Mouse (Mus musculus) embryonic facial prominence, embryonic 10.5 days (tissue): ENCODE measurements at regions not wholly inside any gene's neighbourhood (a gene's known extent, or its start where the extent isn't known, plus 50 kb on each side); places are given as distances from the start of the nearest gene placed in this dataset.

Source experiments
- DNase-seq: peaks from one replicate; pipeline ENCODE4 v3.0.0-alpha.2; 2017; ENCODE audit warnings: low spot score
- H3K27ac ChIP-seq: fragments of 300-500 bp; sonication (generic); replicated peaks from 2 replicates; pipeline ENCODE4 v1.5.1; 2016; ENCODE audit warnings: mild to moderate bottlenecking
- H3K27me3 ChIP-seq: fragments of 300-500 bp; sonication (generic); replicated peaks from 2 replicates; pipeline ENCODE4 v1.6.1; 2016; ENCODE audit warnings: low read depth, mild to moderate bottlenecking; ENCODE audit not compliant: poor library complexity, severe bottlenecking
- H3K36me3 ChIP-seq: fragments of 300-500 bp; sonication (generic); replicated peaks from 2 replicates; pipeline ENCODE4 v1.6.1; 2016; ENCODE audit warnings: mild to moderate bottlenecking, moderate library complexity
- H3K4me1 ChIP-seq: fragments of 300-500 bp; sonication (generic); 2 replicates; pipeline ENCODE4 v1.6.1; 2016
- H3K4me3 ChIP-seq: fragments of 300-500 bp; sonication (generic); 2 replicates; pipeline ENCODE4 v1.5.1; 2016; ENCODE audit warnings: mild to moderate bottlenecking, moderate library complexity
- H3K9me3 ChIP-seq: fragments of 300-500 bp; sonication (generic); 2 replicates; pipeline ENCODE4 v1.6.1; 2016; ENCODE audit warnings: mild to moderate bottlenecking
- WGBS: fragments of 180-500 bp; shearing (Covaris S2); methylation state at CpG from one replicate; pipeline ENCODE4 v1.1.7; 2016; 5-methylcytosine and 5-hydroxymethylcytosine counted together

DNA sequence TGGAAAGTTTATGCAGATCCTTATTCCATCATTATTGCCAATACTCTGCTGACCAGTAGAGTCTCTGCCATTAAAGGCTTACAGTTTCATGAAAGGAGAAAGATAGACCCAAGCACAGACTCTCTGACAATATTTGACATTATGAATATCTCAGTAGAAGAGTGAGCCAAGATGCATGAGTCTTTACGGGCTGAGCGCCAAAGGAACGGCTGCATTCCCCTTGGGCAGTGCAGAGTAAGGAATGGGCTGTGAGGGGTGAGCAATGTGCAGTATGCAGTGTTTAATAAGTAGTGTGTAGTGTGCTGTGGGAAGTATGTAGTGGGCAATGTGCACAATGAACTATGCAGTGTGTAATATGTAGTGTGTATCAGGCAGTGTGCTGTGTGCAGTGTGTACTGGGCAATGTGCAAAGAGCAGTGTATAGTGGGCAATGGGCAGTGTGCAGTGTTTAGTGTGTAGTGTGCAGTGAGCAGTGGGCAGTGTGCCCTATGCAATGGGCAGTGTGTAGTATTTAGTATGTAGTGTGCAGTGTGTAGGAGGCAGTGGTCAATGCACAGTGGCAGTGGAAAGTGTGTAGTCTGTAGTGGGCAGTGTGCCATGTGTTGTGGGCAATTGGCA lies 671.8 kb downstream of the 5730522E02Rik start:
- WGBS, result 95% methylated on average over 3 of the region's 3 CpGs

DNA sequence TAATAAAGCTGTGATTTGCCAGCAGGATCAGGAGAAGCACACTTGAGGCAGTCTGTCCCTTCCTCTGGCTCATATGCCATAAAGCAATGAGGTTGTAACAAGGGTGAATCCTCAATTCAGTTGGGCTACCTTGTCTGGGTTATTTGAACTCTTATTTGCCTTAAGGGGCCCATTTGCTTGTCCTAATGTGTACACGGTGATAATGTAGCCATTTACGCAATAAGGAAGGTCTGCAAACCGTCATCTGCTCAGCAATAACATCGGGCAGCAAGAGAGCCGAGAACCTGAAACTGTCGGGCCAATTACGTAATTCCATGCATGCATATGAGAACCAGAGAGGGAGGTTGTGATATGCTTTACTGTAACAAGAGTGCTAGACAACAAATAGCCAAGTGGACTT lies 674.5 kb downstream of the 5730522E02Rik start:
- DNase-seq, result no peak
- Histone ChIP-seq H3K27me3 (no peaks in the 10 kb centered on the region), H3K4me1 (peaks cover 7% of the 10 kb centered on the region; the same call in 1 of the 2 replicates), H3K9me3 (no peaks in the 10 kb centered on the region), H3K36me3 (no peaks in the 10 kb centered on the region), H3K27ac (no peak overlapping the region), H3K4me3 (no peak overlapping the region)
- WGBS, result 80% methylated on average over 7 of the region's 7 CpGs

More for the DNA sequence above, 671.8 kb downstream of the 5730522E02Rik start:
- DNase-seq, result no peak
- H3K9me3 ChIP-seq, result no peaks in the 10 kb centered on the region
- no peaks in the 10 kb centered on the region for H3K4me1 ChIP-seq
- no peak overlapping the region for H3K27ac ChIP-seq
- H3K36me3 ChIP-seq, result no peaks in the 10 kb centered on the region
- H3K4me3 ChIP-seq, result no peak overlapping the region
- H3K27me3 ChIP-seq, result no peaks in the 10 kb centered on the region

DNA sequence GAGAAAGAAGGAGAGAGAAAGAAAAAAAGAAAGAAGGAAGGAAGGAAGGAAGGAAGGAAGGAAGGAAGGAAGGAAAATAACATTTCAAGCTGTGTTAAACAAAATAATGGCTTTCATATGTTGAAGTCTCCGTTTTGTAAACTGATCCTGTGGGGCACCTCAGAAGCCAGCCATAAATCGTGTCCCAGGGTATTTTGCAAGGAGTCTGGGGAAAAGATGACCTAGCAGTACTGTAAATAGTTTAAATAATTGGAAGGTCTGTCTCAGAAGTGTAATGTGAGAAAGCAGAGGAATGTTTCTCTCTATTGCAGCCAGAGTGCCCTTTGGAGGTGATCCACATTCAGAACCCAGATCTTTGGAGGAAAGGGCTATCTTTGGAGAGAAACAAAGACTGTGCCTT lies 677.5 kb downstream of the 5730522E02Rik start:
- Histone ChIP-seq H3K27ac (0 out of 2 replicates have a peak overlapping the region, but pooled peaks have one; percentile 6), H3K27me3 (no peaks in the 10 kb centered on the region), H3K9me3 (no peaks in the 10 kb centered on the region), H3K4me1 (peaks cover 18% of the 10 kb centered on the region), H3K36me3 (no peaks in the 10 kb centered on the region), H3K4me3 (no peak overlapping the region)
- no peak for DNase-seq
- 34% methylated on average over 2 of the region's 2 CpGs for WGBS

DNA sequence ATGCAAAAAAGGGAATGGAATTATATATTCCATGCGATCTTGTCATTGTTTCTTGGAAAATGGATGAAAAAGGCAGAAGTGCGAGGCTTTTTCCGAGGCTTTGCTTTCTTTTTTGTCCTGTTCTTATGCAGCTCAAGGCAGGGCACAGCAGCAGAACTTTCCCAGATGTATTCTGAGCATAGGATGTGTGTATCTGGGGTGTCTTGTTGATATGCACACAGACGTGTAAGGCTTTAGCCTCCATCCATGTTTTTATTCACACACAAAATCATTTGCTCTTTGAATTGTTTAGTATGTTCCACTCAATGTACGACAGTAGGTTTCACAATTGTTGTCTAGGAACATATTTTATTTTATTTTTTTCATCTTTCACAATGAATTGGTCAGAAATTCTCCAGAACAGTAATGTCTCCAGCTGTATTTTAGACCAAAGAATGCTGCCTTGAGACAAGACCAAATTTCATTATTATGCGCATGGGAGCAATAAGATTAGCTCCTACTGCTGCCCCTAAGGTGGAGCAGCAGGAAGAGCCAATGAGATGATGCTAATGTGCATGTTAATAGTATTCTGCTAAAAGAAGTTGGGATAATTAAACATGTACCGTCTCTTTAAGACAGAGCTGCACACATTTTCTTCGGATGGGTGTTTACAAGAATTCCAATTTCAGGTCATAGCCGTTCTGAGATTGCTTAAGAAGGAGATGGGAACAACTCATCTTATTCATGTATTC lies 678.7 kb downstream of the 5730522E02Rik start:
- no peaks in the 10 kb centered on the region for H3K9me3 ChIP-seq
- H3K27ac ChIP-seq, result no peak overlapping the region
- no peak overlapping the region for H3K4me3 ChIP-seq
- WGBS, result 77% methylated on average over 9 of the region's 9 CpGs
- H3K4me1 ChIP-seq, result peaks cover 20% of the 10 kb centered on the region
- H3K27me3 ChIP-seq, result no peaks in the 10 kb centered on the region
- H3K36me3 ChIP-seq, result no peaks in the 10 kb centered on the region
- no peak for DNase-seq

DNA sequence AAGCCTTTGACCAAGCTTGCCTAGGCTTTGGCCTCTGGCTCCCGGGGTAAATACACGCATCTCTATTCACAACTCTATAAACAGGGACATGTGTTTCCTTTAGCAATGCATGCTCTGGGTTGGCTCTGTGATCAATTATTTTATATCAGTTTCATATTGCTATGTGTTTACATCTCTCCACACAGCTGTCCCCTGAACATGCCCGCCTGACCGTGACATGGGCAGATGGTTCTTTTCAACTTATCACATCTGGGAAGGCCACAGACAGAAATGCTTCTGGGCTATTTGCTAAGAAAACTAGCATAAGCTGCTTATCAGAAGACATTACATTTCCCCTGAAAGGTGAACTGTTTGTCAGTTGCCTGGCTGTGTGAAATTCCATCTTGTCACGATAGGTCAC lies 682.5 kb downstream of the 5730522E02Rik start:
- WGBS, result 62% methylated on average over 5 of the region's 5 CpGs
- Histone ChIP-seq H3K27ac (no peak overlapping the region), H3K4me3 (no peak overlapping the region), H3K4me1 (peaks cover 16% of the 10 kb centered on the region), H3K9me3 (no peaks in the 10 kb centered on the region), H3K27me3 (no peaks in the 10 kb centered on the region), H3K36me3 (no peaks in the 10 kb centered on the region)
- peak; percentile 30 for DNase-seq

DNA sequence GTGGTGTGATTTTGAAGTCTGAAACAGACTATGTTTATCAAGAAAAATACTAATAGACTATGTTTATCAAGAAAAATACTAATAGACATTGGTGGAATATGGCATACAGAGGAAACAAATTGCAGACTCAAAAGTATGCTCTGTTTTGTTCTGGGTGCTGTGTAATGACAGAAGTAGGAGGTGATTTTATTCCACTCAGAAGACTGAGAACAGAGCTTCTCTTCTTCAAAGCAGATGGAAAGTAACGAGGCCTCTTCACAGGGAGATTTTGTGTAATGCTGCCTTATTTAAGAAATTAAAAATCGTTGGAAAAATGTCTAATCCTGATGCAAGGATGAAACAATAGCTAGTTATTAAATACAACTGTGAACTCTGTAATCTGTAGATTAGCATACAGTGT lies 691.7 kb downstream of the 5730522E02Rik start:
- no peak overlapping the region for H3K27ac ChIP-seq
- WGBS, result 77% methylated on average over 2 of the region's 2 CpGs
- no peak for DNase-seq
- no peaks in the 10 kb centered on the region for H3K27me3 ChIP-seq
- H3K4me1 ChIP-seq, result no peaks in the 10 kb centered on the region
- no peaks in the 10 kb centered on the region for H3K9me3 ChIP-seq
- no peaks in the 10 kb centered on the region for H3K36me3 ChIP-seq
- no peak overlapping the region for H3K4me3 ChIP-seq

DNA sequence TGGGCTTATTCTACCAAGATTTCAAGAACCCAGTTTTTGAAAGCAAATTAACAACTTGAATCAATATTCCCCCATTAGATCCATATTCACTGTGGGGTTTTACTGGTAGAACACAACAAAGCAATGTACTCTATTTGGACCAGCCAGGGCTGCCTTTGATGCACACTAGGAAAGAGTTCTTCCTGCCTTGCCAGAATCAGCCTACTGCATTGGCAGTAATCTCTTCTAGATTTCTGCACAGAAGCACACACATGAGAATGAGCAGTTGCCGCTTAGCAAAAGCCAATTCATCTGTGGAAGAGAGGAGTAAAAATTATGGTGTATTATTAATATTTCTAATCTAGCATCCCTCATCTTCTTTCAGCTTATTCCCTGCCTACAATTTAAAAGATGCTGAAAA lies 692.4 kb downstream of the 5730522E02Rik start:
- H3K4me3 ChIP-seq, result no peak overlapping the region
- no peaks in the 10 kb centered on the region for H3K4me1 ChIP-seq
- WGBS, result 86% methylated on average over 1 of the region's 1 CpGs
- no peaks in the 10 kb centered on the region for H3K36me3 ChIP-seq
- no peak for DNase-seq
- no peaks in the 10 kb centered on the region for H3K27me3 ChIP-seq
- no peak overlapping the region for H3K27ac ChIP-seq
- no peaks in the 10 kb centered on the region for H3K9me3 ChIP-seq

DNA sequence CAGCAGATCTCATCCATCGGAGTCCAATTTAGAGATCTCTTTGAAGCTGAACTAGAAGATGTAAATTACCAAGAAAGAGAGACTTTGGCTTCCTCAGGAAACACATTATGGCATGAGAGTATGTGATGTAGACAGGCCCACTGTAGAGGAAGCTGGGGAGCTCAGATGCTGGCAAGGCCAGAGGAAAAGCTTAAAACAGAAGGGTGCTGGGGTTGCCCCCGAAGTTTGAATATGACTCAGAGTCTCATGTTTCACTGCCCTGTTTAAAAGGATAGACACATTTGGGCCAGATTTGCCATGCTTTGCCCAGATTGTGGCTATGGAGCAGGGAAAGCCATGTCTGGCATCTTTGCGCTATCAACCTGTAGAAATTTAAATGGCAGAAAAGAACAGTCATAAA lies 705.1 kb downstream of the 5730522E02Rik start:
- Histone ChIP-seq H3K9me3 (no peaks in the 10 kb centered on the region), H3K4me3 (no peak overlapping the region), H3K27ac (no peak overlapping the region), H3K36me3 (no peaks in the 10 kb centered on the region), H3K4me1 (no peaks in the 10 kb centered on the region), H3K27me3 (no peaks in the 10 kb centered on the region)
- 84% methylated on average over 3 of the region's 3 CpGs for WGBS
- no peak for DNase-seq

DNA sequence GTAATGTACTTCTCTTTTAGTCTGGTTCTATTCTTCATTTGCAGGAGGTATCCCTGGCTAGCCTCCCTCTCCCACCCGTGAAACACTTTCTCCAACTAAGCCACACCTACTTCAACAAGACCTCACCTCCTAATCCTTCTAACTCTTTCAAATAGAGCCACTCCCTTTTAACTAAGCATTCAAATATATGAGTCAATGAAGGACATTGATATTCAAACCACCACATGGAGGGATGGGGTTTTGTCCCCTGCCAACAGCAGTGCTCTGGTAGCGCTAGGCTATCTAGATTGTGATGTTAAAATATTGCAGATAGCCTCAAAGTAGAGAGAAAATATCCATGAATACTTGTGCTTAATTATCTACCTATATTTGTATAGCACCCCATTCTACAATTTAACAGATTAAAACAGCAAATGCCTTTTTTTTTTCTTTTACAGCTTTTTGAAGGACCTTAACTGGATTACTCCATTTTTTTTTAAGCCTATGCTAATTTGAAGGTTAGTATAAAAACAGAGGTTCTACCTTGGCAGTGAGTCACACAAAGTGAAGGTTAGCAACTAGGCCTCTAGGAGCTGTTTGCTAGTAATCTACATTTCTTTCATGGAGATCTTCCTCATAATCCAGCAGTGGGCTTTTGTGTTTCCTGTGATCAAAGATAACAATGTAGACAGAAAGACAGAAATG lies 736.7 kb downstream of the 5730522E02Rik start:
- H3K4me1 ChIP-seq, result no peaks in the 10 kb centered on the region
- no peaks in the 10 kb centered on the region for H3K36me3 ChIP-seq
- no peak overlapping the region for H3K4me3 ChIP-seq
- DNase-seq, result no peak
- H3K27ac ChIP-seq, result no peak overlapping the region
- no peaks in the 10 kb centered on the region for H3K27me3 ChIP-seq
- no peaks in the 10 kb centered on the region for H3K9me3 ChIP-seq
- WGBS, result 50% methylated on average over 2 of the region's 2 CpGs

DNA sequence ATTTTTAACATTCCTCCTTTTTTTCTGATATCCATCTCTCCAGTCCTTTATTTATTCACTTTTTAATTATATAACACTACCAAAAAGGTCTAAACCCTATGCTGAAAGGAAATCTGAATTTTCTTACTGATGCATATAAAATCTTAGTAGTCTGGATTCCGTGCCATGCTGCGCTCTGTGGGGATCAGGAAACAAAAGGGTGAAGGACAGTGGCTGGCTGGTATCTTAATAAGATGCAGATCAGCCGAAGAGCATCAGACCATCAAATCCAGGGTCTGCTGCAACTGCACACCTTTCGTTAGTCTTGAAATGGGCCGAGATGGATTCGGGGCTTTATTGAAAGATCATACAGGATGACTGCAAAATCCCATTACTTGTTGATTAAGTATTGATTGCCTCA lies 740.7 kb downstream of the 5730522E02Rik start:
- no peak overlapping the region for H3K27ac ChIP-seq
- 77% methylated on average over 6 of the region's 6 CpGs for WGBS
- no peaks in the 10 kb centered on the region for H3K36me3 ChIP-seq
- DNase-seq, result no peak
- no peak overlapping the region for H3K4me3 ChIP-seq
- no peaks in the 10 kb centered on the region for H3K9me3 ChIP-seq
- H3K4me1 ChIP-seq, result no peaks in the 10 kb centered on the region
- no peaks in the 10 kb centered on the region for H3K27me3 ChIP-seq

DNA sequence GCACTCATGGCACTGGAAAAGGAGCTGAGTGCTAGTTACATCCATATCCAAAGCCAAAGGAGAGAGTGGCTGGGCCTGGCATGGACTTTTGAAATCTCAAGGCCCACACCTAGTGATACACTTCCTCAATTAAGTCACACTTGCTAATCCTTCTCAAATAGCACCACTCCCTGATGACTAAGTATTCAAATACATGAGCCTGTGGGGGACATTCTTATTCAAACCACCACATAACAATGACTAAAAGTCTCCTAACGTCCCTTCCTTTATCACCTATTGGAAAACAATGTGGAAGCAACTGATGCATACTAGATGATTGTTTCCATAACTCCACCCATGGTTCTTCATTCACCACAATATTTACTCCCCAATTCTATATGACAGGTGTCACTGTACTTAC lies 773.4 kb downstream of the 5730522E02Rik start:
- no peaks in the 10 kb centered on the region for H3K27me3 ChIP-seq
- no peak for DNase-seq
- H3K4me3 ChIP-seq, result no peak overlapping the region
- H3K9me3 ChIP-seq, result no peaks in the 10 kb centered on the region; the same call in 1 of the 2 replicates
- H3K36me3 ChIP-seq, result no peaks in the 10 kb centered on the region
- 76% methylated on average over 1 of the region's 1 CpGs for WGBS
- no peak overlapping the region for H3K27ac ChIP-seq
- no peaks in the 10 kb centered on the region for H3K4me1 ChIP-seq

DNA sequence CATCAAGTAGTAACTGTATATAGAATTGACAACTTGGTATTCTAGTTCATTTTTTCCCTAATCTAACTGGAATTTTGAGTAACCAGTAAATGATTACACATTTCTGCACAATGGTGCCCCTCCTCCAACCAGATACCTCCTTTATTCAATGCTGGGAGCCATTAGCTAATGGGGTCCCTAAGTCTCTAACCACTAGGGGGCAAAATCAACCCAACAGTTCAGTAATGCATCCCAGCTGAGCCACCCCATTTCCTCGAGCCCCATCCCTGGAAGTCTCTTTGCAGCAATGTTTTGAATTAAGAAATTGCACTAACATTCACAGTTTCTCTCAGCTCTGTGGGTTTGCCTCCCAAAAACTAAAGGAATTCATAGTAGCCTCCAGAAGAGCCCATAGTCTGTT lies 774.9 kb downstream of the 5730522E02Rik start:
- 22% methylated on average over 1 of the region's 1 CpGs for WGBS
- Histone ChIP-seq H3K9me3 (no peaks in the 10 kb centered on the region; the same call in 1 of the 2 replicates), H3K36me3 (no peaks in the 10 kb centered on the region), H3K4me3 (no peak overlapping the region), H3K27ac (no peak overlapping the region), H3K4me1 (no peaks in the 10 kb centered on the region), H3K27me3 (no peaks in the 10 kb centered on the region)
- peak; percentile 38 for DNase-seq

DNA sequence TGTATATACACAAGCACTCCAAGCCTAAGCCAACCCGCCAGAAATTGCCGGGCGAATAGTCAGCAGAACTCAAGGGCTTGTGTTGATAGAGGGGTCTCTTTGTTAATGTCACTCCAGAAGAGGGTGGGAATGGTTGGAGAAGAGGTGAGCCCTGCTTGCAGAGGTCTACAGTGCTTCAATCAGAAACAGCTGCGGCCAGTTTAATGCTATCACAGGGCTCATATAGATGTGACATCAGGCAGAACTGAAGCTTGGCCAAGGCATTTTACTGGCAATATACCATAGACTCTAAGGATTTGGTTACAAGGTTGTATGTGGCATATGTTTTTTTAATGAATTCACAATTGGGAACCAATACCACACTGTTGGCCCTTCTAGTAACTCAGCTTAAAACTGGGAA lies 787.4 kb downstream of the 5730522E02Rik start:
- Histone ChIP-seq H3K36me3 (no peaks in the 10 kb centered on the region), H3K4me3 (no peak overlapping the region), H3K27me3 (no peaks in the 10 kb centered on the region), H3K4me1 (no peaks in the 10 kb centered on the region), H3K27ac (no peak overlapping the region), H3K9me3 (no peaks in the 10 kb centered on the region)
- WGBS, result 89% methylated on average over 4 of the region's 4 CpGs
- no peak for DNase-seq
